Mouse (Mus musculus): ENCODE results near the gene Olfr291.
A peak's percentile ranks its signal among the peaks of the same experiment; 100 is the strongest.

Gene Olfr291

GRCm38 (mm10) chr7:84853253-84853652 lies at the start of gene Olfr291:
Olfr291 (plus strand) TSS chr7:84853553.
- DNase-seq (ENCODE audit: extremely low spot score): no peak

- DNase-seq (ENCODE audit: extremely low spot score): no peak
These were observed 48.1 kb upstream of the Olfr291 start for GRCm38 (mm10) chr7:84805224-84805623.

DNA sequence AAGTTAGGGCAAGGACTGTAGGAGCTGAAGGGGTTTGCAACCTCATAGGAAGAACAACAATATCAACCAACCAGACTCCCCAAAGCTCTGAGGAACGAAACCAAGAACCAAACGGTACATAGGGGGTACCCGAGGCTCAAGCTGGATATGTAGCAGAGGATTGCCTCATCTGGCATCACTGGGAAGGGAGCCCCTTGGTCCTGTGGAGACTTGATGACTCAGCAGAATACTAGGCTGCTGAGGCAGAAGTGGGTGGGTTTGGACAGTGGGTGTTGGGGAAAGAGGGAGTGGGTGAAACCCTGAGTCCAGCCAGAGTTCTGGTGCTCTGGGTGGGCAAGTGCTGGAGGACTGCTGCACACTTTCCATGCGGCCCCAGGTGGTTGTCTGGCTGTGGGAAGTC lies 47.2 kb upstream of the Olfr291 start:
- DNase-seq (ENCODE audit: extremely low spot score): no peak

DNA sequence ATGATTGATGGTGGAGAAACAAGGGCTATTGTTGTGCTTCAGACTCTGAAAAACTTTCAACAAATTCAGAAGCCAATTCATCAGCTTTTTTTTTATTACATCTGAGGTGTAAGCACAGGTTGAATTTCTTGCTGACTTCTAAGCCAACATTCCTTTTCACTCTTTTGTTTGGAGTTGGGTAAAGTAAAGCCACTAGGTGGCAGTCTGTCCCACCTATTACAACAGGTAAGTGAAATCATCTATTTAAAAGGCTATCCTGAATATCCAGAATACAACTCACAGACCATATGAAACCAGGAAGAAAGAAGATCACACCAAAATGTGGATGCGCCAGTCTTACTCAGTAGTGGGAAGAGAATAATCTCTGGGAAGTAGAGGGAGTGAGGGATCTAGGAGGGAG lies 31.2 kb downstream of the Olfr291 start:
- DNase-seq (ENCODE audit: extremely low spot score): peak; percentile 4
